Mouse (Mus musculus) cortical plate, adult 2 months (tissue): ENCODE measurements at regions not wholly inside any gene's neighbourhood (a gene's known extent, or its start where the extent isn't known, plus 50 kb on each side); places are given as distances from the start of the nearest gene placed in this dataset.

Experiments used
- CTCF ChIP-seq: fragments of 200-500 bp; IDR thresholded peaks from 2 replicates; pipeline ENCODE4 v1.5.1; 2011; ENCODE audit warnings: mild to moderate bottlenecking, control low read depth, low read length; ENCODE audit not compliant: insufficient read depth; ENCODE audit errors: extremely low read depth
- POLR2A ChIP-seq: fragments of 200-500 bp; IDR thresholded peaks from 2 replicates; pipeline ENCODE4 v1.6.1; 2011; ENCODE audit warnings: mild to moderate bottlenecking, low read length, control low read depth; ENCODE audit not compliant: insufficient read depth; ENCODE audit errors: extremely low read depth

DNA sequence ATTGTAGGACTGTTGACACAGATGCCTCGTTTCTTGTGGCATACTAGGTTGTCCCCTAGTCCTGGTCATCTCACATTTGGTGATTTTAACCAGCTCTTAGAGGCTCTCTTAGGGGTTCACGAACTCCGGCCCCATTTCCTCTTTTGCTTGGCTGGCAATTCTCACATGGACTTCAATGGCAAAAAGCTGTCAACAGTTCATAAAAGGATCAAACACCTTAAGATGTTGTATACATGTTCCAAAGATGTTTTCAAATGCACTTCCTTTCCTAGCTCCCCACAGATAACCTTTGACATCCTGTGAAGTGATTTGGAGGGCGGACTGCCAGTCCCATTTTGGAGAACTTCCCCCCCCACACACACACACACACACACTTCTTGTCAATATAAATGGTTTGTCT is 153.7 kb upstream of the Rpl34 start:
- no peak for TF ChIP-seq CTCF
- no peak for TF ChIP-seq POLR2A
